Mouse (Mus musculus): ENCODE measurements at regions not wholly inside any gene's neighbourhood (a gene's known extent, or its start where the extent isn't known, plus 50 kb on each side); places are given as distances from the start of the nearest gene placed in this dataset.

GRCm38 (mm10) chr14:91658654-91659421 is 2231.6 kb downstream of the Pcdh9 start:
- no peak for DNase-seq (ENCODE audit: low spot score)

GRCm38 (mm10) chr14:91656011-91656410 is 2234.5 kb downstream of the Pcdh9 start:
- DNase-seq (ENCODE audit: low spot score) = no peak

GRCm38 (mm10) chr14:91630976-91631375 is 2259.5 kb downstream of the Pcdh9 start:
- peak; percentile 30 for DNase-seq (ENCODE audit: low spot score)

- no peak for DNase-seq (ENCODE audit: low spot score)
These were observed 2276.1 kb downstream of the Pcdh9 start for GRCm38 (mm10) chr14:91614391-91614790.

- no peak for DNase-seq (ENCODE audit: low spot score)
These were observed 2285.9 kb downstream of the Pcdh9 start for GRCm38 (mm10) chr14:91604570-91604969.

- DNase-seq (ENCODE audit: low spot score) = no peak
These were observed 2308.0 kb downstream of the Pcdh9 start for GRCm38 (mm10) chr14:91582462-91582861.

GRCm38 (mm10) chr14:91581684-91582424 is 2308.6 kb downstream of the Pcdh9 start:
- no peak for DNase-seq (ENCODE audit: low spot score)

- no peak for DNase-seq (ENCODE audit: low spot score)
These were observed 2321.4 kb downstream of the Pcdh9 start for GRCm38 (mm10) chr14:91569100-91569499.

GRCm38 (mm10) chr14:91539181-91539580 is 2351.3 kb downstream of the Pcdh9 start:
- no peak for DNase-seq (ENCODE audit: low spot score)

GRCm38 (mm10) chr14:91534931-91535330 is 2355.5 kb downstream of the Pcdh9 start:
- peak; percentile 12 for DNase-seq (ENCODE audit: low spot score)

GRCm38 (mm10) chr14:91498449-91498848 is 2392.0 kb downstream of the Pcdh9 start:
- no peak for DNase-seq (ENCODE audit: low spot score)

GRCm38 (mm10) chr14:91478358-91478870 is 2412.1 kb downstream of the Pcdh9 start:
- no peak for DNase-seq (ENCODE audit: low spot score)

GRCm38 (mm10) chr14:91463910-91464309 is 2426.6 kb downstream of the Pcdh9 start:
- DNase-seq (ENCODE audit: low spot score) = no peak

- DNase-seq (ENCODE audit: low spot score) = no peak
These were observed 2427.8 kb downstream of the Pcdh9 start for GRCm38 (mm10) chr14:91462671-91463070.

- DNase-seq (ENCODE audit: low spot score) = no peak
These were observed 2431.7 kb downstream of the Pcdh9 start for GRCm38 (mm10) chr14:91458756-91459155.

Measured in embryo, embryonic 10.5 days (tissue).